ENCODE assay signal across 9 mouse cellular contexts in the genomic region with DNA sequence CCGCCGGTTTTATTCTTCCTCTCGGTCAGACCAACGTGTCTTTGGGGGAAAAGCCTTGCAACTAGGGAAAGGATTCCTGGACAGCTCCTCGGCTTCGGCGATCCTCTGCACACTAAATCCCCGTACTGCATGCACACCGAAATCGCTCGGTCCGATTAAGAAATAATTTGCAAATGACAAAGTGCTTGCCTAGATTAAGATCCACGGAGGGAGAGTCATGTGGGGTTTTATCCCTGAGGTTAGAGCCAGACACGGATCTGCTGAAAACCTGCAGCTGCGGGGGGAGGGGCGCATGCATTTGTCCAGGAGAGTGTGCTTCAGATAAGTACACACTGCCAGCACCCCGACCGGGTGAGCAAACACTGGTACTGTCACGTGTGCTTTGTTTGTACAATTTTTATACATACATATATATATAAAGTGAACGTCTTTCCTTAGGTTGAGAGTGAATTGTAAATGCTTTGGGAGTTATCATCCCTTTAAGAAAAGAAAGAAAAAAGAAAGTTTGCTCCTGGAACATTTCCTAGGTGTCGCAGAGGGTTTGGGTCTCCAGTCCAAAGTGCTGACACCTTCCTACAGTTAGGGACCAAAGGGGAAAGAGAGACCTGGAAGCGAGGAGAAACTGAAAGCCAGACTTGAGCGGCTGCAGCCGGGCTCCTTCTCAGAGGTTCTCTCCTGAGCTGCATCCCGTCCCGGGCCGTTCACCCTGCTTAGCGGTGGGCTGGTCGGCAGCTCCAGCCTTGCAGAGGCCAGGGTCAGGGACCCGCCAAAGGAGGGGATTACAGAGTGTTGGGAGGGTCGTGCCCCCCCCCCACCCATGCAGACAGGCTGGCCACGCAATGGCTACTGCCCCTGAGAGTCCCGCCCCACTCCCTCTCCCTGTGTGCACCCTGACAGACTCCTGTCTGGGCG. TPM values are rescaled to one million over a fixed set of nuclear protein-coding genes. Genes with fewer than 3 reads are reported as not detected.
A peak's percentile ranks its signal among the peaks of the same experiment; 100 is the strongest.
DNase-seq lines count a peak whose midpoint lies in the region; ATAC-seq and TF ChIP-seq lines count a peak whose summit lies in the region.
"Had no signal": no experiment of that assay in that cellular context is flagged by ENCODE, and none has a peak within 500 bp of the region (broad histone marks: within the 10 kb centered on the region; RNA-seq: fewer than 3 reads in every experiment).

No protein-coding gene starts in this region.

- no peak for TF ChIP-seq POLR2A in kidney, adult 2 months (IDR thresholded peaks at IDR 0.05; ENCODE audit: low read depth, low read length)
- no peak for TF ChIP-seq POLR2A in thymus, adult 2 months (IDR thresholded peaks at IDR 0.05; ENCODE audit: control insufficient read depth, extremely low read depth, insufficient read depth, low read length, poor library complexity)

- H3K4me2 ChIP-seq in kidney, postnatal 0 days (ENCODE audit: low read length), result peak overlapping the region; percentile 44
- H3K4me2 ChIP-seq in embryonic facial prominence, embryonic 13.5 days, result peak overlapping the region; percentile 41
- peak overlapping the region; percentile 65 for H3K4me2 ChIP-seq in intestine, postnatal 0 days (replicated peaks; ENCODE audit: low read depth)
- peak overlapping the region; percentile 71 for H3K4me2 ChIP-seq in neural tube, embryonic 11.5 days (ENCODE audit: low read depth)

- no peaks in the 10 kb centered on the region for H3K36me3 ChIP-seq in kidney, postnatal 0 days (ENCODE audit: insufficient read depth, low read length)
- no peaks in the 10 kb centered on the region for H3K36me3 ChIP-seq in kidney, adult 2 months (ENCODE audit: control insufficient read depth, insufficient read depth, low read length)
- H3K36me3 ChIP-seq in embryonic facial prominence, embryonic 13.5 days, result no peaks in the 10 kb centered on the region
- H3K36me3 ChIP-seq in intestine, postnatal 0 days (ENCODE audit: control insufficient read depth, insufficient read depth), result no peaks in the 10 kb centered on the region
- no peaks in the 10 kb centered on the region for H3K36me3 ChIP-seq in neural tube, embryonic 11.5 days (ENCODE audit: control insufficient read depth, insufficient read depth, low read length)
- no peaks in the 10 kb centered on the region for H3K36me3 ChIP-seq in thymus, adult 2 months (ENCODE audit: control insufficient read depth, insufficient read depth, low read length)

- no peak overlapping the region for H3K9ac ChIP-seq in kidney, postnatal 0 days (ENCODE audit: low read depth, low read length)
- H3K9ac ChIP-seq in embryonic facial prominence, embryonic 13.5 days, result no peak overlapping the region
- no peak overlapping the region for H3K9ac ChIP-seq in intestine, postnatal 0 days (ENCODE audit: low read depth, low read length)
- H3K9ac ChIP-seq in neural tube, embryonic 11.5 days (ENCODE audit: low read length), result no peak overlapping the region

- H3K9me3 ChIP-seq in kidney, postnatal 0 days (replicated peaks; ENCODE audit: low read length), result no peaks in the 10 kb centered on the region
- no peaks in the 10 kb centered on the region for H3K9me3 ChIP-seq in embryonic facial prominence, embryonic 13.5 days
- no peaks in the 10 kb centered on the region for H3K9me3 ChIP-seq in intestine, postnatal 0 days (ENCODE audit: control insufficient read depth)
- H3K9me3 ChIP-seq in neural tube, embryonic 11.5 days (ENCODE audit: control insufficient read depth, low read length), result no peaks in the 10 kb centered on the region

- peaks cover 17% of the 10 kb centered on the region; the same call in 1 of the 2 replicates for H3K4me1 ChIP-seq in kidney, postnatal 0 days (replicated peaks; ENCODE audit: insufficient read depth, low read length)
- no peaks in the 10 kb centered on the region for H3K4me1 ChIP-seq in kidney, adult 2 months (ENCODE audit: control insufficient read depth, insufficient read depth, low read length)
- H3K4me1 ChIP-seq in embryonic facial prominence, embryonic 13.5 days, result peaks cover 22% of the 10 kb centered on the region
- H3K4me1 ChIP-seq in intestine, postnatal 0 days (replicated peaks; ENCODE audit: control insufficient read depth, insufficient read depth, low read length), result no peaks in the 10 kb centered on the region
- H3K4me1 ChIP-seq in neural tube, embryonic 11.5 days (ENCODE audit: control insufficient read depth, insufficient read depth, low read length), result peaks cover 20% of the 10 kb centered on the region
- H3K4me1 ChIP-seq in thymus, adult 2 months (replicated peaks; ENCODE audit: control insufficient read depth, insufficient read depth, low read length), result no peaks in the 10 kb centered on the region; the same call in 1 of the 2 replicates

- ATAC-seq in kidney, postnatal 0 days (replicated peaks; ENCODE audit: low FRiP score, low read depth), result no peak
- ATAC-seq in embryonic facial prominence, embryonic 13.5 days (ENCODE audit: insufficient number of reproducible peaks, insufficient read depth, low FRiP score, low TSS enrichment, low read depth), result no peak
- ATAC-seq in intestine, postnatal 0 days, result no peak
- ATAC-seq in neural tube, embryonic 11.5 days (ENCODE audit: insufficient read depth, low FRiP score, low TSS enrichment), result no peak

- H3K4me3 ChIP-seq in kidney, postnatal 0 days (replicated peaks; ENCODE audit: low read depth, low read length), result peak overlapping the region; percentile 17
- H3K4me3 ChIP-seq in kidney, adult 2 months (ENCODE audit: insufficient read depth, low read depth, low read length), result no peak overlapping the region; the same call in 1 of the 2 replicates
- H3K4me3 ChIP-seq in embryonic facial prominence, embryonic 13.5 days, result peak overlapping the region; percentile 27
- H3K4me3 ChIP-seq in intestine, postnatal 0 days (ENCODE audit: low read depth, low read length), result peak overlapping the region; percentile 37
- peak overlapping the region; percentile 35 for H3K4me3 ChIP-seq in neural tube, embryonic 11.5 days (ENCODE audit: low read depth, low read length)
- no peak overlapping the region for H3K4me3 ChIP-seq in thymus, adult 2 months (ENCODE audit: control insufficient read depth, insufficient read depth, low read length)

- no peak overlapping the region for H3K27ac ChIP-seq in kidney, postnatal 0 days
- H3K27ac ChIP-seq in kidney, adult 2 months (ENCODE audit: insufficient read depth, low read depth, low read length), result no peak overlapping the region
- H3K27ac ChIP-seq in embryonic facial prominence, embryonic 13.5 days, result no peak overlapping the region
- H3K27ac ChIP-seq in intestine, postnatal 0 days (ENCODE audit: low read depth, low read length), result no peak overlapping the region
- H3K27ac ChIP-seq in neural tube, embryonic 11.5 days (ENCODE audit: low read depth, low read length), result no peak overlapping the region
- H3K27ac ChIP-seq in thymus, adult 2 months (ENCODE audit: control insufficient read depth, insufficient read depth, low read length), result no peak overlapping the region

- H3K27me3 ChIP-seq in kidney, postnatal 0 days (ENCODE audit: insufficient read depth, low read length), result peaks cover 88% of the 10 kb centered on the region
- no peaks in the 10 kb centered on the region; the same call in none of the 2 replicates for H3K27me3 ChIP-seq in kidney, adult 2 months (replicated peaks; ENCODE audit: control insufficient read depth, insufficient read depth, low read length)
- H3K27me3 ChIP-seq in embryonic facial prominence, embryonic 13.5 days, result peaks cover 100% of the 10 kb centered on the region
- H3K27me3 ChIP-seq in intestine, postnatal 0 days (replicated peaks; ENCODE audit: control insufficient read depth, insufficient read depth, low read length), result peaks cover 96% of the 10 kb centered on the region
- H3K27me3 ChIP-seq in neural tube, embryonic 11.5 days (ENCODE audit: control insufficient read depth, insufficient read depth, low read length), result peaks cover 82% of the 10 kb centered on the region
- peaks cover 25% of the 10 kb centered on the region for H3K27me3 ChIP-seq in thymus, adult 2 months (ENCODE audit: control insufficient read depth, insufficient read depth, low read length)

- WGBS in kidney, postnatal 0 days, result under 1% methylated on average over 34 of the region's 34 CpGs
- 2% methylated on average over 34 of the region's 34 CpGs for whole genome bisulfite sequencing in kidney, adult 2 months
- WGBS in embryonic facial prominence, embryonic 13.5 days, result under 1% methylated on average over 33 of the region's 34 CpGs
- 1% methylated on average over 34 of the region's 34 CpGs for WGBS in intestine, postnatal 0 days
- WGBS in neural tube, embryonic 11.5 days, result under 1% methylated on average over 34 of the region's 34 CpGs
- WGBS in thymus, adult 2 months, result 5% methylated on average over 34 of the region's 34 CpGs

- TF ChIP-seq CTCF in kidney, postnatal 0 days (IDR thresholded peaks at IDR 0.05; ENCODE audit: low read depth), result no peak
- no peak for TF ChIP-seq CTCF in kidney, adult 2 months (conservative IDR thresholded peaks at IDR 0.05; ENCODE audit: insufficient read depth, insufficient read length, low read depth, low read length)
- no peak for TF ChIP-seq CTCF in intestine, postnatal 0 days (IDR thresholded peaks at IDR 0.05; ENCODE audit: low read depth)
- no peak for TF ChIP-seq CTCF in thymus, adult 2 months (IDR thresholded peaks at IDR 0.05; ENCODE audit: borderline replicate concordance, control insufficient read depth, extremely low read depth, insufficient read depth, low read length, poor library complexity)

- DNase-seq in kidney, postnatal 0 days (ENCODE audit: low spot score), result peak; percentile 57
- DNase-seq in kidney, adult 2 months, result no peak
- DNase-seq in neural tube, embryonic 11.5 days (ENCODE audit: low spot score), result peak; percentile 62
- DNase-seq in adrenal gland, adult 8-10 months, result no peak
- no peak for DNase-seq in ovary, postnatal 10 days (ENCODE audit: low spot score)
- no peak for DNase-seq in thymus, adult 2 months

RNA-seq across cellular contexts. Expression of a gene that starts 10.9 kb away (rescaled TPM):
- not detected in 2 replicates for polyA plus RNA-seq in kidney, postnatal 0 days (2015; fragmentation: Nextera tagmentation; extraction: Ambion mirVana)
- polyA plus RNA-seq in kidney, adult 2 months (2012; rRNA removed), result not detected in 2 replicates
- not detected in 2 replicates for polyA plus RNA-seq in embryonic facial prominence, embryonic 13.5 days (2015; fragmentation: Nextera tagmentation; extraction: Ambion mirVana)
- polyA plus RNA-seq in intestine, postnatal 0 days (2015; fragmentation: Nextera tagmentation; extraction: Ambion mirVana), result not detected in 2 replicates
- 1.9 and 2.2 TPM in 2 replicates for polyA plus RNA-seq in neural tube, embryonic 11.5 days (2014; fragmentation: Nextera tagmentation; extraction: Ambion mirVana)
- total RNA-seq in adrenal gland, adult 8-10 months (2022), result not detected
- not detected in 2 replicates for polyA plus RNA-seq in thymus, adult 2 months (2012; rRNA removed)
- total RNA-seq: heart, postnatal 10 days had no signal

Comparison
In these comparisons a context has a peak if more than half of its experiments do, and no peak if none do; other contexts are left out.
1. DNase-seq: peak in kidney, postnatal 0 days (single experiment) and neural tube, embryonic 11.5 days (single experiment); none in kidney, adult 2 months (single experiment), adrenal gland, adult 8-10 months (single experiment), ovary, postnatal 10 days (single experiment) and thymus, adult 2 months (single experiment).
2. H3K4me3 ChIP-seq: peak in kidney, postnatal 0 days (single experiment), embryonic facial prominence, embryonic 13.5 days (single experiment), intestine, postnatal 0 days (single experiment) and neural tube, embryonic 11.5 days (single experiment); none in kidney, adult 2 months (single experiment) and thymus, adult 2 months (single experiment).
3. Peak in every context shown above with its lines, with median percentiles within 50 percentile points of each other: H3K4me2 ChIP-seq.